Mouse (Mus musculus) limb, embryonic 10.5 days (tissue): ENCODE results near the gene Ube2m. TPM values are rescaled to one million over a fixed set of nuclear protein-coding genes. Genes with fewer than 3 reads are reported as not detected.
"Not testable (repeated sequence)": the region's sequence is repeated elsewhere in the genome, so short reads cannot be mapped to it uniquely, and the experiment has no call there.

ENCODE experiments used
- DNase-seq: peaks from one replicate; pipeline ENCODE4 v3.0.0-alpha.2; 2017; ENCODE audit warnings: low spot score
- H3K27ac ChIP-seq: fragments of 300-500 bp; sonication (generic); 2 replicates; pipeline ENCODE4 v1.5.1; 2016; ENCODE audit warnings: mild to moderate bottlenecking
- H3K27me3 ChIP-seq: fragments of 300-500 bp; sonication (generic); 2 replicates; pipeline ENCODE4 v1.6.1; 2016; ENCODE audit warnings: low read depth, mild to moderate bottlenecking; ENCODE audit not compliant: poor library complexity, severe bottlenecking
- H3K36me3 ChIP-seq: fragments of 300-500 bp; sonication (generic); 2 replicates; pipeline ENCODE4 v1.6.1; 2016; ENCODE audit warnings: mild to moderate bottlenecking, moderate library complexity
- H3K4me1 ChIP-seq: fragments of 300-500 bp; sonication (generic); 2 replicates; pipeline ENCODE4 v1.6.1; 2016
- H3K4me3 ChIP-seq: fragments of 300-500 bp; sonication (generic); 2 replicates; pipeline ENCODE4 v1.5.1; 2016; ENCODE audit warnings: mild to moderate bottlenecking, moderate library complexity
- H3K9me3 ChIP-seq: fragments of 300-500 bp; sonication (generic); replicated peaks from 2 replicates; pipeline ENCODE4 v1.6.1; 2016; ENCODE audit warnings: mild to moderate bottlenecking
- WGBS: fragments of 180-500 bp; shearing (Covaris S2); methylation state at CpG from one replicate; pipeline ENCODE4 v1.1.7; 2016; 5-methylcytosine and 5-hydroxymethylcytosine counted together
- polyA plus RNA-seq: library from polyadenylated mRNA; unstranded; fragments of >200 nt; fragmentation: Nextera tagmentation; extraction: Ambion mirVana; gene quantifications from 2 replicates; pipeline ENCODE4 v1.2.1, GENCODE M21; 2016

Gene Ube2m
- polyA plus RNA-seq, result 182 and 208 TPM in 2 replicates

- peaks cover 2% of the 10 kb centered on the region; the same call in 1 of the 2 replicates for H3K9me3 ChIP-seq
- H3K4me1 ChIP-seq, result peaks cover 42% of the 10 kb centered on the region
- 1% methylated on average over 61 of the region's 65 CpGs for WGBS
- H3K36me3 ChIP-seq, result peaks cover 31% of the 10 kb centered on the region
- DNase-seq, result peak; percentile 98
- H3K27ac ChIP-seq, result peak within 1 kb of the TSS; percentile 100
- peaks cover 28% of the 10 kb centered on the region for H3K27me3 ChIP-seq
- peak within 1 kb of the TSS; percentile 73 for H3K4me3 ChIP-seq
Measured at GRCm38 (mm10) chr7:13037901-13038555, at the start of gene Ube2m. TSS of gene Ube2m (minus strand) at chr7:13038275.

GRCm38 (mm10) chr7:13072293-13072692, 34.2 kb upstream of the Ube2m start:
- H3K27me3 ChIP-seq, result no peaks in the 10 kb centered on the region
- no peaks in the 10 kb centered on the region for H3K9me3 ChIP-seq
- H3K36me3 ChIP-seq, result no peaks in the 10 kb centered on the region
- DNase-seq, result no peak
- no peak overlapping the region for H3K27ac ChIP-seq
- 63% methylated on average over 5 of the region's 5 CpGs for WGBS
- H3K4me3 ChIP-seq, result no peak overlapping the region
- no peaks in the 10 kb centered on the region for H3K4me1 ChIP-seq

- H3K4me3 ChIP-seq, H3K27me3 ChIP-seq, H3K27ac ChIP-seq, H3K9me3 ChIP-seq, H3K36me3 ChIP-seq, H3K4me1 ChIP-seq: not testable (repeated sequence)
- 49% methylated on average over 2 of the region's 2 CpGs for WGBS
- DNase-seq, result peak; percentile 20
Measured at GRCm38 (mm10) chr7:13063399-13063798, 25.3 kb upstream of the Ube2m start.

GRCm38 (mm10) chr7:13059536-13059935, 21.5 kb upstream of the Ube2m start:
- DNase-seq, result no peak
- 90% methylated on average over 9 of the region's 9 CpGs for WGBS
- Histone ChIP-seq H3K27ac (no peak overlapping the region), H3K4me1 (peaks cover 3% of the 10 kb centered on the region; the same call in 1 of the 2 replicates), H3K36me3 (no peaks in the 10 kb centered on the region), H3K27me3 (no peaks in the 10 kb centered on the region), H3K4me3 (no peak overlapping the region), H3K9me3 (no peaks in the 10 kb centered on the region)

GRCm38 (mm10) chr7:13056913-13057700, 19.0 kb upstream of the Ube2m start:
- peaks cover 8% of the 10 kb centered on the region for H3K4me1 ChIP-seq
- no peak overlapping the region for H3K27ac ChIP-seq
- WGBS, result 66% methylated on average over 8 of the region's 8 CpGs

GRCm38 (mm10) chr7:13054287-13055010, 16.4 kb upstream of the Ube2m start, which contains the start of gene Mzf1:
TSS of gene Mzf1 (minus strand) at chr7:13054764.
- H3K27me3 ChIP-seq, result no peaks in the 10 kb centered on the region
- H3K9me3 ChIP-seq, result no peaks in the 10 kb centered on the region; the same call in 1 of the 2 replicates
- no peaks in the 10 kb centered on the region for H3K36me3 ChIP-seq
- H3K27ac ChIP-seq, result peak within 1 kb of the TSS; percentile 93
- H3K4me1 ChIP-seq, result peaks cover 8% of the 10 kb centered on the region
- DNase-seq, result peak; percentile 93
- WGBS, result under 1% methylated on average over 41 of the region's 41 CpGs
- H3K4me3 ChIP-seq, result peak within 1 kb of the TSS; percentile 68

More at GRCm38 (mm10) chr7:13056913-13057700, 19.0 kb upstream of the Ube2m start:
- H3K4me3 ChIP-seq, result no peak overlapping the region
- no peaks in the 10 kb centered on the region for H3K36me3 ChIP-seq
- H3K27me3 ChIP-seq, result no peaks in the 10 kb centered on the region
- no peak for DNase-seq
- H3K9me3 ChIP-seq, result no peaks in the 10 kb centered on the region; the same call in 1 of the 2 replicates

GRCm38 (mm10) chr7:13053961-13054286, 15.8 kb upstream of the Ube2m start:
- Histone ChIP-seq H3K4me1 (peaks cover 8% of the 10 kb centered on the region), H3K27me3 (no peaks in the 10 kb centered on the region), H3K4me3 (peak overlapping the region; percentile 68), H3K36me3 (no peaks in the 10 kb centered on the region), H3K27ac (peak overlapping the region; percentile 93), H3K9me3 (no peaks in the 10 kb centered on the region; the same call in 1 of the 2 replicates)
- 2% methylated on average over 15 of the region's 15 CpGs for WGBS
- no peak for DNase-seq

GRCm38 (mm10) chr7:13053501-13053900, 15.4 kb upstream of the Ube2m start:
- DNase-seq, result no peak
- H3K36me3 ChIP-seq, result no peaks in the 10 kb centered on the region
- H3K27me3 ChIP-seq, result no peaks in the 10 kb centered on the region
- no peaks in the 10 kb centered on the region; the same call in 1 of the 2 replicates for H3K9me3 ChIP-seq
- peak overlapping the region; percentile 93; the same call in 1 of the 2 replicates for H3K27ac ChIP-seq
- peak overlapping the region; percentile 68 for H3K4me3 ChIP-seq
- 91% methylated on average over 2 of the region's 2 CpGs for WGBS
- H3K4me1 ChIP-seq, result peaks cover 8% of the 10 kb centered on the region

GRCm38 (mm10) chr7:13053001-13053400, 14.9 kb upstream of the Ube2m start:
- no peak overlapping the region for H3K27ac ChIP-seq
- no peak overlapping the region for H3K4me3 ChIP-seq
- H3K27me3 ChIP-seq, result no peaks in the 10 kb centered on the region
- no peaks in the 10 kb centered on the region; the same call in 1 of the 2 replicates for H3K9me3 ChIP-seq
- 88% methylated on average over 13 of the region's 13 CpGs for WGBS
- peaks cover 8% of the 10 kb centered on the region for H3K4me1 ChIP-seq
- DNase-seq, result no peak
- no peaks in the 10 kb centered on the region for H3K36me3 ChIP-seq

GRCm38 (mm10) chr7:13046084-13046483, 8.0 kb upstream of the Ube2m start:
- 18% methylated on average over 2 of the region's 2 CpGs for WGBS
- Histone ChIP-seq H3K36me3 (no peaks in the 10 kb centered on the region), H3K27me3 (peaks cover 47% of the 10 kb centered on the region), H3K4me1 (peaks cover 15% of the 10 kb centered on the region), H3K27ac (no peak overlapping the region), H3K9me3 (peaks cover 6% of the 10 kb centered on the region), H3K4me3 (no peak overlapping the region)
- DNase-seq, result peak; percentile 62

- Histone ChIP-seq H3K4me3 (peak overlapping the region; percentile 62), H3K27ac (peak overlapping the region; percentile 75), H3K27me3 (peaks cover 56% of the 10 kb centered on the region), H3K36me3 (no peaks in the 10 kb centered on the region), H3K4me1 (peaks cover 15% of the 10 kb centered on the region), H3K9me3 (peaks cover 6% of the 10 kb centered on the region)
- peak; percentile 37 for DNase-seq
- 4% methylated on average over 23 of the region's 23 CpGs for WGBS
Measured at GRCm38 (mm10) chr7:13044254-13044625, 6.2 kb upstream of the Ube2m start.

GRCm38 (mm10) chr7:13043445-13044253, 5.6 kb upstream of the Ube2m start:
- Histone ChIP-seq H3K27me3 (peaks cover 56% of the 10 kb centered on the region), H3K36me3 (no peaks in the 10 kb centered on the region), H3K4me1 (peaks cover 21% of the 10 kb centered on the region), H3K9me3 (peaks cover 6% of the 10 kb centered on the region), H3K27ac (peak overlapping the region; percentile 75), H3K4me3 (peak overlapping the region; percentile 62)
- 5% methylated on average over 88 of the region's 88 CpGs for WGBS
- peak; percentile 73 for DNase-seq
